Mouse (Mus musculus) erythroblast, embryonic 14.5 days (primary cell): Measurements from ENCODE around the gene Prmt1. TPM values are rescaled to one million over a fixed set of nuclear protein-coding genes. Genes with fewer than 3 reads are reported as not detected.
A peak's percentile ranks its signal among the peaks of the same experiment; 100 is the strongest.

Source experiments
- H3K27me3 ChIP-seq: 2 replicates; pipeline ENCODE4 v1.6.1; 2012; ENCODE audit warnings: inconsistent platforms; ENCODE audit not compliant: control insufficient read depth
- H3K36me3 ChIP-seq: 2 replicates; pipeline ENCODE4 v1.6.1; 2012; ENCODE audit warnings: mild to moderate bottlenecking, inconsistent platforms; ENCODE audit not compliant: control insufficient read depth
- H3K4me1 ChIP-seq: 2 replicates; pipeline ENCODE4 v1.6.1; 2012; ENCODE audit warnings: inconsistent platforms; ENCODE audit not compliant: control insufficient read depth
- H3K4me3 ChIP-seq: replicated peaks from 2 replicates; pipeline ENCODE3; 2012; ENCODE audit warnings: moderate library complexity, mild to moderate bottlenecking, inconsistent platforms
- H3K9me3 ChIP-seq: 2 replicates; pipeline ENCODE4 v1.6.1; 2012; ENCODE audit warnings: low read length, inconsistent platforms, mixed read lengths; ENCODE audit not compliant: control insufficient read depth
- GATA1 ChIP-seq: IDR thresholded peaks from 2 replicates; pipeline ENCODE4 v1.6.1; 2012; ENCODE audit warnings: low read length, inconsistent platforms, mixed read lengths
- TAL1 ChIP-seq: IDR thresholded peaks from 3 replicates; pipeline ENCODE4 v1.6.1; 2012; ENCODE audit warnings: low read length, inconsistent platforms, mixed read lengths
- polyA plus RNA-seq: library from polyadenylated mRNA; stranded (reverse); fragments of >175 nt; gene quantifications from 2 replicates; pipeline ENCODE4 v1.2.3, GENCODE M21; 2012

The Prmt1 gene
- polyA plus RNA-seq, 1 experiment = 4.9 TPM

- H3K4me3 ChIP-seq = peak overlapping the region; percentile 66
- H3K27me3 ChIP-seq = peaks cover 51% of the 10 kb centered on the region
- peaks cover 24% of the 10 kb centered on the region for H3K4me1 ChIP-seq
- TF ChIP-seq GATA1 (no peak), TAL1 (no peak)
- no peaks in the 10 kb centered on the region for H3K9me3 ChIP-seq
- H3K36me3 ChIP-seq = no peaks in the 10 kb centered on the region
Measured at GRCm38 (mm10) chr7:44952611-44953306, 33.6 kb downstream of the Prmt1 start.

DNA sequence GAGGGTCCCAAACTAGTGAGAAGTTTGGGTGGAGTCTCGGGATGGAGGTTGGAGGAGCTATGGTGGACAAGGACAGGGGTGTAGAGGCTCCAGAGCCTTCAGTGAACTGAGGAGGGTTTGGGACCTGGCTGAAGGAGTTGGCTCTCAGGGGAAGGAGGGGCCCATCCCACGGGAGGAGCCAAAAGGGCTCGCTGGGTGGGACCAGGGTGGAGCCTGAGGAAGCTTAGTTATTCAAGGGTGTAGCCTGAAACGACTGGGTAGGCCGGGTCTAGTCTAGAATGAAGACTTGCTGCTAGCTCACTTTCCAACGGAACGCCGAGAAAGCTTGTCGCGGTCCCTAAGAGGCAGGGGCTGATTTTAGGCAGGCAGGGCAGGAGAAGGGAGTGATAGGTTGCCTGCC, 34.4 kb downstream of the Prmt1 start:
- Histone ChIP-seq H3K4me3 (peak overlapping the region; percentile 66), H3K4me1 (peaks cover 22% of the 10 kb centered on the region), H3K27me3 (peaks cover 59% of the 10 kb centered on the region), H3K9me3 (no peaks in the 10 kb centered on the region), H3K36me3 (no peaks in the 10 kb centered on the region)
- TF ChIP-seq GATA1 (no peak), TAL1 (no peak)

DNA sequence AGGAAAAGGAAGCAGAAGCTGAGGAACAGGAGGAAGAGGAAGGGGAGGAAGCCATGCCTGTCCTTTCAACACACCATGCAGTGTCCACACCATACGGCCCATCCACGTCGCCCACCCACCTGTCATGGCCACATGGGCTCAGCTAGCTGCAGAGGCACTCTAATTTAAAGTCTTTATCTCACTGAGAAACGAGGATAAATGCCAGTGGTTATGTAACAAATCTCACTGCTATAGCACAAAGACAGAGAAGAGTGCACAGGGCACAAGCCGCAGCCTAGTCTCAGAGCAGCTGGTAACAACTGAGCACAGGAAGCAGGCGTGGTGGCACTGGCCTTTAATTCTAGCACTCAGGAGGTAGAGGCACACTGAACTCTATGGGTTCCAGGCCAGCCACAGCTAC, 36.4 kb downstream of the Prmt1 start:
- Histone ChIP-seq H3K36me3 (no peaks in the 10 kb centered on the region), H3K4me3 (no peak overlapping the region), H3K4me1 (peaks cover 22% of the 10 kb centered on the region), H3K27me3 (peaks cover 66% of the 10 kb centered on the region), H3K9me3 (no peaks in the 10 kb centered on the region)
- TF ChIP-seq GATA1 (no peak), TAL1 (no peak)

GRCm38 (mm10) chr7:44942904-44943303, 43.5 kb downstream of the Prmt1 start, which contains the start of gene Tsks:
TSS of gene Tsks (plus strand) at chr7:44943204.
- Histone ChIP-seq H3K36me3 (no peaks in the 10 kb centered on the region), H3K4me3 (no peak within 1 kb of the TSS), H3K4me1 (no peaks in the 10 kb centered on the region), H3K27me3 (peaks cover 25% of the 10 kb centered on the region), H3K9me3 (no peaks in the 10 kb centered on the region)
- TF ChIP-seq TAL1 = no peak
- TF ChIP-seq GATA1 = no peak

- peaks cover 2% of the 10 kb centered on the region; the same call in 1 of the 2 replicates for H3K9me3 ChIP-seq
- H3K4me1 ChIP-seq = no peaks in the 10 kb centered on the region
- TF ChIP-seq TAL1 (no peak), GATA1 (no peak)
- H3K27me3 ChIP-seq = peaks cover 18% of the 10 kb centered on the region
- H3K4me3 ChIP-seq = no peak overlapping the region
- H3K36me3 ChIP-seq = no peaks in the 10 kb centered on the region
Measured at GRCm38 (mm10) chr7:44938680-44939079, 47.7 kb downstream of the Prmt1 start.

DNA sequence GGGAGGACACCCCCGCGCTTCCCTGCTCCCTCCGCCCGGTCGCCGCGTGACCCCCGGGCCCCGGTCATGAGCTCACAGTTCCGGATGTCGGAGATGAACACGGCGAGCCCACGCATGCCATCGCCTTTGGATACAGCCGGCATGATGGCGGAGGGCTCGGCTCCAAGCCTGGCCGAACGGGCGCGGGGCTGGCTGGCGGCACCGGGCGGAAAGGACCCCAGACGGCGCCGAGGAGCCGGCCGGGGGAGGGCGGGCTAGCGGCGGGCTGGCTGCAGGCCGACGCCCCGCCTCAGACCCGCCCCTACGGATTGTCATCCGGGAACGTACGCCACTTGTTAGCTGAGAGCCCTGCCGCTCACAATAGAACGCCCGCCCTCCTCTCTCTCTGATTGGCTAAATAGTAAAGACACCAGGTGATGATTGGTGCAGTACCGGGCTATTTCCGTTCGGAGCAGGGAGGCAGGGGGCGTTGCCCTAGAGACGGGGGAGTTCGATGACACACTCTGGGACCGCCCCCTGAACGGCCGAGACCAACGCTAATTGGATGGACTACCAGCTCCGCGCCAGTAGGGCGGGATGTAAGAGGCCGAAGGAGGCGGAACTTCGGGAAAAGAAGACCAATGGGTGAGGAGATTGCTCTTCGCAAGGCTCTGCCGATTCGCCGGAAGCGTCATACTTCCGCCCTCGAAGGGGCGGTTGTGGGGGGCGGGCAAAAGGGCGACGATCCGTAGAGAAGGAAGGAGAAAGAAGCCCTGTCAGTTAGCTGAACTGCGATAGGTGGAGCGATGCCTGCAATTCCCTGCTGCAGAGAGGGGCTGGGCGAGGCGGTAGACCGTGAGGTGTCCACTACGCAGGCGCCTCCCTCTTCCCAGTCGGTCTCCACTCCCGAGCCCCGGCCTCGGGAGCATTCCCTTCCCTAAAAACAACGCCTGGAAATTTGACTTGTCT, 56.9 kb downstream of the Prmt1 start, which contains the start of gene Ap2a1:
Ap2a1 (minus strand) TSS at position 293 of the 948 bp plus-strand sequence.
- peak within 1 kb of the TSS; percentile 88 for H3K4me3 ChIP-seq
- no peak for TF ChIP-seq GATA1
- TF ChIP-seq TAL1 = no peak
- peaks cover 34% of the 10 kb centered on the region for H3K36me3 ChIP-seq
- no peaks in the 10 kb centered on the region for H3K9me3 ChIP-seq
- peaks cover 53% of the 10 kb centered on the region for H3K4me1 ChIP-seq
- no peaks in the 10 kb centered on the region for H3K27me3 ChIP-seq

DNA sequence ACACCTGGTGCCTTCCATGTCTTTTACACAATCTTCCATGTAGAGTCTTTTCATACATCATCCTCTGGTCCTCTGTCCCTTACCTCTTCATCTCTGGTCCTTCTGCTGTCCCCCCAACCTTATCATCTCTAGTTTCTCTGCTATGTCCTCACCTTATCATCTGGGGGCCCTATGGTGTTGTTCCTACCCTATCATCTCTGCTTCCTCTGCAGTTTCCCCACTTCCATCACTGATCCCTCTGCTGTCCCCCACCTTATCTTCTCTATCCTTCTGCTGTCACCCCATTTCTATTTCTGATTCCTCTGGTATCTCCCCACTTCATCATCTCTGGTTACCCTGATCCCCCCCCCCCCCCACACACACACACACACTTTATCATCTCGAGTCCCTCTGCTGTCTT, 57.8 kb downstream of the Prmt1 start:
- peaks cover 59% of the 10 kb centered on the region for H3K4me1 ChIP-seq
- TF ChIP-seq GATA1 (no peak), TAL1 (no peak)
- peaks cover 43% of the 10 kb centered on the region for H3K36me3 ChIP-seq
- no peaks in the 10 kb centered on the region for H3K9me3 ChIP-seq
- no peaks in the 10 kb centered on the region for H3K27me3 ChIP-seq
- H3K4me3 ChIP-seq = peak overlapping the region; percentile 88

Other genes with a start within 250 kb of the Prmt1 start
- 16.3 and 18.4 TPM in 2 replicates for gene Vrk3, start 238.2 kb downstream of the Prmt1 start, polyA plus RNA-seq
- 0.03 and 0.07 TPM in 2 replicates for gene Zfp473, start 235.5 kb downstream of the Prmt1 start, polyA plus RNA-seq
- 6.9 and 10.5 TPM in 2 replicates for gene Nup62, start 170.5 kb downstream of the Prmt1 start, polyA plus RNA-seq
- 0.12 and 0.13 TPM in 2 replicates for gene Il4i1, start 170.2 kb downstream of the Prmt1 start, polyA plus RNA-seq
- gene Atf5, start 169.9 kb downstream of the Prmt1 start, polyA plus RNA-seq = 9.7 and 12.0 TPM in 2 replicates
- gene Akt1s1, start 137.6 kb downstream of the Prmt1 start, polyA plus RNA-seq = 33.5 and 36.8 TPM in 2 replicates
- gene Tbc1d17, start 137.5 kb downstream of the Prmt1 start, polyA plus RNA-seq = 7.7 and 10.0 TPM in 2 replicates
- 4.5 and 5.5 TPM in 2 replicates for gene Pnkp, start 129.4 kb downstream of the Prmt1 start, polyA plus RNA-seq
- 7.3 and 8.9 TPM in 2 replicates for gene Ptov1, start 116.8 kb downstream of the Prmt1 start, polyA plus RNA-seq
- gene Med25, start 93.9 kb downstream of the Prmt1 start, polyA plus RNA-seq = 46.3 and 51.9 TPM in 2 replicates
- 2.6 TPM in 2 replicates for gene Fuz, start 90.5 kb downstream of the Prmt1 start, polyA plus RNA-seq
- 48.1 and 53.1 TPM in 2 replicates for gene Ap2a1, start 57.1 kb downstream of the Prmt1 start, polyA plus RNA-seq
- gene Tsks, start 43.4 kb downstream of the Prmt1 start, polyA plus RNA-seq = not detected in 2 replicates
- gene Cpt1c, start 11.7 kb downstream of the Prmt1 start, polyA plus RNA-seq = 0.05 and 0.07 TPM in 2 replicates
- gene Irf3, start 11.1 kb upstream of the Prmt1 start, polyA plus RNA-seq = 10.4 and 10.6 TPM in 2 replicates
- 6.1 and 6.4 TPM in 2 replicates for gene Bcl2l12, start 12.1 kb upstream of the Prmt1 start, polyA plus RNA-seq
- 29.6 and 31.0 TPM in 2 replicates for gene Scaf1, start 29.8 kb upstream of the Prmt1 start, polyA plus RNA-seq
- 0.45 and 0.53 TPM in 2 replicates for gene Rras, start 31.4 kb upstream of the Prmt1 start, polyA plus RNA-seq
- 1.6 and 2.9 TPM in 2 replicates for gene Prr12, start 66.3 kb upstream of the Prmt1 start, polyA plus RNA-seq
- gene Nosip, start 75.9 kb upstream of the Prmt1 start, polyA plus RNA-seq = 12.5 and 14.9 TPM in 2 replicates
- gene Prrg2, start 76.1 kb upstream of the Prmt1 start, polyA plus RNA-seq = 3.0 and 3.6 TPM in 2 replicates
- 0.86 and 0.91 TPM in 2 replicates for gene Rcn3, start 105.7 kb upstream of the Prmt1 start, polyA plus RNA-seq
- 1.0 TPM in 2 replicates for gene Fcgrt, start 117.3 kb upstream of the Prmt1 start, polyA plus RNA-seq
- 22.2 and 23.5 TPM in 2 replicates for gene Rps11, start 137.9 kb upstream of the Prmt1 start, polyA plus RNA-seq
- 438 and 543 TPM in 2 replicates for gene Rpl13a, start 142.2 kb upstream of the Prmt1 start, polyA plus RNA-seq
- gene Gm45713, start 149.7 kb upstream of the Prmt1 start, polyA plus RNA-seq = not detected in 2 replicates
- 1.7 TPM in 2 replicates for gene Flt3l, start 149.9 kb upstream of the Prmt1 start, polyA plus RNA-seq
- 6.2 and 7.2 TPM in 2 replicates for gene Pih1d1, start 167.7 kb upstream of the Prmt1 start, polyA plus RNA-seq
- gene Aldh16a1, start 168.0 kb upstream of the Prmt1 start, polyA plus RNA-seq = 13.5 and 16.3 TPM in 2 replicates
- gene Slc17a7, start 177.4 kb upstream of the Prmt1 start, polyA plus RNA-seq = 0.02 TPM in 1 of 2 replicates, not detected in the other
- not detected in 2 replicates for gene Gfy, start 193.0 kb upstream of the Prmt1 start, polyA plus RNA-seq
- not detected in 2 replicates for gene Pth2, start 194.4 kb upstream of the Prmt1 start, polyA plus RNA-seq
- 0.05 TPM in 1 of 2 replicates, not detected in the other for gene Ccdc155, start 218.3 kb upstream of the Prmt1 start, polyA plus RNA-seq
- gene Dkkl1, start 225.6 kb upstream of the Prmt1 start, polyA plus RNA-seq = 0.55 and 0.60 TPM in 2 replicates
- gene Tead2, start 229.2 kb upstream of the Prmt1 start, polyA plus RNA-seq = 0.06 and 0.10 TPM in 2 replicates